Mouse (Mus musculus) hindbrain, embryonic 15.5 days (tissue): Measurements from ENCODE around the gene Spns2. TPM values are rescaled to one million over a fixed set of nuclear protein-coding genes. Genes with fewer than 3 reads are reported as not detected.

ENCODE experiments used
- ATAC-seq: fragments of 200-750 bp; cut with Nextera tagmentation; 2 replicates; pipeline ENCODE4 v1.8.0; 2017; ENCODE audit warnings: low read depth, moderate number of reproducible peaks, moderate TSS enrichment; ENCODE audit not compliant: low FRiP score
- H3K27ac ChIP-seq: fragments of 300-500 bp; sonication (generic); replicated peaks from 2 replicates; pipeline ENCODE4 v1.5.1; 2015; ENCODE audit warnings: mild to moderate bottlenecking, inconsistent platforms
- H3K27me3 ChIP-seq: fragments of 300-500 bp; sonication (generic); 2 replicates; pipeline ENCODE4 v1.6.1; 2015; ENCODE audit warnings: control low read depth, inconsistent platforms
- H3K36me3 ChIP-seq: fragments of 300-500 bp; sonication (generic); 2 replicates; pipeline ENCODE4 v1.6.1; 2015; ENCODE audit warnings: control low read depth, inconsistent platforms
- H3K4me1 ChIP-seq: fragments of 300-500 bp; sonication (generic); replicated peaks from 2 replicates; pipeline ENCODE4 v1.6.1; 2015; ENCODE audit warnings: control low read depth, inconsistent platforms
- H3K4me2 ChIP-seq: fragments of 300-500 bp; sonication (generic); 2 replicates; pipeline ENCODE4 v1.6.1; 2015; ENCODE audit warnings: moderate library complexity, mild to moderate bottlenecking, inconsistent platforms
- H3K4me3 ChIP-seq: fragments of 300-500 bp; sonication (generic); 2 replicates; pipeline ENCODE4 v1.5.1; 2015; ENCODE audit warnings: mild to moderate bottlenecking, inconsistent platforms
- H3K9ac ChIP-seq: fragments of 300-500 bp; sonication (generic); 2 replicates; pipeline ENCODE4 v1.6.1; 2015; ENCODE audit warnings: inconsistent platforms
- H3K9me3 ChIP-seq: fragments of 300-500 bp; sonication (generic); 2 replicates; pipeline ENCODE4 v1.6.1; 2016; ENCODE audit warnings: control low read depth, inconsistent platforms
- WGBS: fragments of 180-500 bp; shearing (Covaris S2); methylation state at CpG from one replicate; pipeline ENCODE4 v1.1.7; 2015; 5-methylcytosine and 5-hydroxymethylcytosine counted together
- polyA plus RNA-seq: library from polyadenylated mRNA; unstranded; fragments of >200 nt; fragmentation: Nextera tagmentation; extraction: Ambion mirVana; gene quantifications from 2 replicates; pipeline ENCODE4 v1.2.1, GENCODE M21; 2015

Gene Spns2
- polyA plus RNA-seq, 1 experiment from 2014 or later, result 11.4 TPM

- no peaks in the 10 kb centered on the region for H3K36me3 ChIP-seq
- H3K9ac ChIP-seq, result no peak overlapping the region; the same call in 1 of the 2 replicates
- WGBS, result 34% methylated on average over 9 of the region's 9 CpGs
Observed at GRCm38 (mm10) chr11:72411945-72412344, 77.8 kb downstream of the Spns2 start.

DNA sequence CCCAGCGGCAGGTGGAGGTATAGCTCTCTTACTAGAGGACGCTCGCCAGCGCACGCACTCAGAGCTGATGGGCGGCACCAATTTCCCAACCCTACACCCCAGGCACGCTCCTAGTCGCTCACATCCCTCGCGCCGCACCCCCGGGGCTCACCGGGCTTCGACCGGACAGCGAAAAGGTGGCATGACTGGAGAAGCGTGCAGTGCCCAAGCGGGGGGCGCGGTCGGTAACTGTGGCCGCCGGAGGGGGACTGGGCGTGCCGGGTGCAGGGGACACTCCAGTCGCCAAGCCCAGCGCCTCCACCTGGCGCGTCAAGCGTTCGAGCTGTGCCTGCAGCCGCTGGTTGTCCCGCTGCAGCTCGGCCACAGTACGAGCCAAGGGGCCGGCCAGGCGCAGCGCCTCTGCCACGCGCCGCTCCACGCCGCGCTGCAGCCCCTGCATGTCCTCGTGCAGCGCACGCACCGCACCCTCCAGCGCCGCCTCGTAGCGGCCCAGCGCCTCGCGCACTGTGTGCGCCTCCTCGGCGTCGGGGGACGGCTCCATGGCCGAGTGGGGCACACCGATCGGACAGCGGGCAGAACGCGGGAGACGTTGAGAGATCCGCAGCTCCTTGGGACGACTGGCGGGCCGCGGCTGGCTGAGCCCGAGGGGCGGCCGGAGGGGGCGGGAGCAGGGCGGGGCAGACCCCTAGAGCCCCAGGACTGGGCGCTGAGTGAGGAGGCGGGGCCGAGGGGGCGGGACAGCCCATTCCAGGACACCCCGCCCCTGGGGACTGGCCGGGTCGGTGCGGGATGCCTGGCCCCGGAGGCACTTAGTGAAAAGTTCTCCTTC is 78.4 kb downstream of the Spns2 start, which contains the start of gene Smtnl2:
TSS of gene Smtnl2 (minus strand) at position 621 of the 829 bp plus-strand sequence.
- peak; percentile 87 for ATAC-seq

More at GRCm38 (mm10) chr11:72411945-72412344, 77.8 kb downstream of the Spns2 start:
- H3K4me2 ChIP-seq, result peak overlapping the region; percentile 94
- H3K27me3 ChIP-seq, result peaks cover 16% of the 10 kb centered on the region; the same call in 1 of the 2 replicates
- ATAC-seq, result no peak
- H3K9me3 ChIP-seq, result no peaks in the 10 kb centered on the region
- H3K4me1 ChIP-seq, result peaks cover 16% of the 10 kb centered on the region
- peak overlapping the region; percentile 49 for H3K4me3 ChIP-seq
- H3K27ac ChIP-seq, result no peak overlapping the region

GRCm38 (mm10) chr11:72410521-72411092 is 79.1 kb downstream of the Spns2 start:
- Histone ChIP-seq H3K9ac (peak overlapping the region; percentile 57; the same call in 1 of the 2 replicates), H3K27me3 (peaks cover 16% of the 10 kb centered on the region; the same call in 1 of the 2 replicates), H3K27ac (no peak overlapping the region), H3K9me3 (no peaks in the 10 kb centered on the region), H3K4me2 (peak overlapping the region; percentile 94), H3K36me3 (no peaks in the 10 kb centered on the region), H3K4me3 (peak overlapping the region; percentile 49), H3K4me1 (peaks cover 16% of the 10 kb centered on the region)
- ATAC-seq, result no peak; the same call in 1 of the 2 replicates
- 1% methylated on average over 25 of the region's 25 CpGs for WGBS

More for the DNA sequence above, 78.4 kb downstream of the Spns2 start, which contains the start of gene Smtnl2:
- H3K27ac ChIP-seq, result peak within 1 kb of the TSS; percentile 23; the same call in 1 of the 2 replicates
- under 1% methylated on average over 82 of the region's 86 CpGs for WGBS
- H3K9ac ChIP-seq, result peak within 1 kb of the TSS; percentile 57
- H3K4me3 ChIP-seq, result peak within 1 kb of the TSS; percentile 49
- peak within 1 kb of the TSS; percentile 94 for H3K4me2 ChIP-seq
- H3K4me1 ChIP-seq, result peaks cover 16% of the 10 kb centered on the region
- H3K27me3 ChIP-seq, result peaks cover 16% of the 10 kb centered on the region; the same call in 1 of the 2 replicates
- H3K36me3 ChIP-seq, result no peaks in the 10 kb centered on the region
- H3K9me3 ChIP-seq, result no peaks in the 10 kb centered on the region

DNA sequence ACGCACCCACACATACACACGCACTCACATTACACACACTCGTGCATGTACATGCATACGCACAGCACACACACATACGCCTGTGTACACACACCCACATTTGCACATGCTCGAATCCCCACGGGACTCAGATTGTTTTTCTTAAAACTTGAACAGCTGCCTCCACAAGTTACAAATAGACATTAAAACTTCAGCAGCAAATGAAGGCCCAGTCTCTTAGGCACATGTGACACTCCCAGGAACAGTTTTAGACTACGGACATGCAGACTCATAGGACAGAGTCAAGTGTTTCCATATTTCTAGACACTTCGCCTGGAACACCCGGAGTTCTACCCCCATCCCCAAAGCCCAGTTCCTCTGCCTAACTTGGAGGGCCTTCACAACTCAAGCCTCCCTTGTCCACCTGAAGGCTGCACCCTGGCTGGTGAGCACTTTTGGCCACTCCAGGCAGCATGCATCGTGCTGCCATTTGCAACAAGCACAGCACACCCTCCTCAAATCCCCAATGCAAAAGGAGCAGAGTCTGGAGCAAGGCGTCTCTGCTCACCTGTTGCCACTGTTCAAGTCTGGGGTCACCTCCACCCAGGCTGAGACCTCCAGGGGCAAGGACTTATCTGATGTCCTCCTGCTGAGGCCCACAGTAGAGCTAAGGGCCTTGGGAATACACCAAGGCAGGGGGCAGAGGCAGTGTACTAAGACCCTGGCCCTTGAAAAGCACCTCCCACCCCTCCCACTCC is 79.9 kb downstream of the Spns2 start:
- 80% methylated on average over 12 of the region's 12 CpGs for WGBS
- no peak for ATAC-seq
- no peak overlapping the region for H3K4me3 ChIP-seq
- H3K9me3 ChIP-seq, result no peaks in the 10 kb centered on the region
- no peak overlapping the region for H3K4me2 ChIP-seq
- no peak overlapping the region for H3K9ac ChIP-seq
- no peak overlapping the region for H3K27ac ChIP-seq
- peaks cover 16% of the 10 kb centered on the region; the same call in 1 of the 2 replicates for H3K27me3 ChIP-seq
- peaks cover 16% of the 10 kb centered on the region for H3K4me1 ChIP-seq
- no peaks in the 10 kb centered on the region for H3K36me3 ChIP-seq

DNA sequence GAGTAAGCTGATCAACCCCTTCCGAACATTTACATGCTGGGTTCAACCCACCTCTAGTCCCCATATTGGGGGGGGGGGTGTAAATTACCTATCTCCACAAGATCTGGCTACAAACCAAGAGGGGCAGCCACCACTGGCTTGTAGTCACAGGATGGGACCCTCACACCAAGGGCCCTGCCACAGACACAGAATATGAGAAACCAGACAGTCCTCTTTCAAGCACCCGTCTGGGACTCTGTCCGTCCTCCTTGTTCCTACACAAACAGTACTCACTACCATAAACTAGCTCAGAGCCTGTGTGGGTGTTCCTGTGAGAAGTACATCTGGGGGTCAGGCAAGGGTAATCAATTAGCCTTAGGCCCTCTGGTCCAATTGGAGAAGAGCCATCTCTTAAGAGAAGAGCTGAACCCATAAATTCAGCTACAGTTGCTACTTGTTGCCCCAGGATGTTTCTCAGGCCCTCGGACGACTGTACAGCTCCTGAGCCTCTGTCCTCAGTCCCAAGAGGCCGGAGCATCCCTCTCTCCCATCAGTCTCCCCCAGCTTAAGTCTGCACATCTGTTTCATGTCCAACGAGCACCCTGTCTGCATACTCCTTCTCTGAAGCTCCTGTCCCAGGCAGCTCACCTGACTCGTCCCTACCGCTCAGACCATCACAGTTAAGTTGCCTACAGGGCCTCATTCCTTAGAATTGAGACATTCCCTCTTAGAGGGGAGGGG is 81.1 kb downstream of the Spns2 start:
- H3K4me2 ChIP-seq, result no peak overlapping the region
- 59% methylated on average over 9 of the region's 9 CpGs for WGBS
- no peak overlapping the region for H3K9ac ChIP-seq
- H3K27me3 ChIP-seq, result peaks cover 12% of the 10 kb centered on the region; the same call in 1 of the 2 replicates
- peaks cover 16% of the 10 kb centered on the region for H3K4me1 ChIP-seq
- no peaks in the 10 kb centered on the region for H3K9me3 ChIP-seq
- no peaks in the 10 kb centered on the region for H3K36me3 ChIP-seq
- no peak overlapping the region for H3K27ac ChIP-seq
- H3K4me3 ChIP-seq, result no peak overlapping the region
- ATAC-seq, result no peak

GRCm38 (mm10) chr11:72407574-72407973 is 82.1 kb downstream of the Spns2 start:
- 22% methylated on average over 7 of the region's 7 CpGs for WGBS
- no peak overlapping the region for H3K9ac ChIP-seq
- no peak overlapping the region for H3K4me3 ChIP-seq
- no peaks in the 10 kb centered on the region for H3K9me3 ChIP-seq
- H3K36me3 ChIP-seq, result no peaks in the 10 kb centered on the region
- H3K27me3 ChIP-seq, result peaks cover 3% of the 10 kb centered on the region; the same call in 1 of the 2 replicates
- no peak overlapping the region for H3K27ac ChIP-seq
- peaks cover 16% of the 10 kb centered on the region for H3K4me1 ChIP-seq
- no peak for ATAC-seq
- no peak overlapping the region for H3K4me2 ChIP-seq

GRCm38 (mm10) chr11:72407081-72407480 is 82.6 kb downstream of the Spns2 start:
- ATAC-seq, result no peak
- Histone ChIP-seq H3K9me3 (no peaks in the 10 kb centered on the region), H3K4me1 (peaks cover 16% of the 10 kb centered on the region), H3K4me3 (no peak overlapping the region), H3K4me2 (no peak overlapping the region), H3K9ac (no peak overlapping the region), H3K27me3 (no peaks in the 10 kb centered on the region), H3K27ac (no peak overlapping the region), H3K36me3 (no peaks in the 10 kb centered on the region)
- WGBS, result 17% methylated on average over 3 of the region's 3 CpGs

DNA sequence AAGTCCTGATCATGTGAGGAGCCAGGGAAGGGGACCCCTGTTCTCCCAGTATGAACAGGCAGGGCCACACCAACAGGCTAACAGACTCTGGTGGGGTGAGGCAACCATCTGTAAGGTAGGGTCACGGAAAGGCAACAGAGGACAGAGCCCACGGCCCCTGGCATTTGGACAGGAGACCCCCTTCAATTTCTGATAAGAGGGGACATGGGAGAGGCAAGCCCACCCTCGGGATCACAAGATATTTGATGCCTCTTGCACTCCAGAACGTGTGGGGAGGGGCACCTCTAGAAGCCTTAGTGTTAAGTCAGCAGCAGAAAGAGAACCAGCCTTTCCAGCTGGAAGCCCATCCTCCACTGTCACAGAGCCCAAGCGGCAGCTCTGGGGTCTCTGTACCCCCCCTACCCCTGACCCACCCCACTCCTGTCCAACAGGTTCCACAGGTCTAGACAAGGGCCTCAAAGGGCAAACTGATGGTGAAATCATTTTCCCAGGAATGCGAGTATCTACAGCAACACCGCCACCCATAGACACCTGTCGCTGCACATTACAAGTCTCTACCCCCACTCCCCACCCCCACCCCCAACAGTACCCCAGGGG is 83.5 kb downstream of the Spns2 start:
- ATAC-seq, result no peak
- no peak overlapping the region for H3K4me2 ChIP-seq
- 62% methylated on average over 8 of the region's 8 CpGs for WGBS
- peaks cover 8% of the 10 kb centered on the region; the same call in 1 of the 2 replicates for H3K4me1 ChIP-seq
- no peaks in the 10 kb centered on the region for H3K9me3 ChIP-seq
- no peak overlapping the region for H3K9ac ChIP-seq
- H3K27me3 ChIP-seq, result no peaks in the 10 kb centered on the region
- no peak overlapping the region for H3K27ac ChIP-seq
- H3K4me3 ChIP-seq, result no peak overlapping the region
- H3K36me3 ChIP-seq, result no peaks in the 10 kb centered on the region

GRCm38 (mm10) chr11:72405532-72405931 is 84.2 kb downstream of the Spns2 start:
- Histone ChIP-seq H3K9me3 (no peaks in the 10 kb centered on the region), H3K27me3 (no peaks in the 10 kb centered on the region), H3K36me3 (no peaks in the 10 kb centered on the region), H3K9ac (no peak overlapping the region), H3K27ac (no peak overlapping the region), H3K4me1 (peaks cover 2% of the 10 kb centered on the region; the same call in 1 of the 2 replicates), H3K4me3 (no peak overlapping the region), H3K4me2 (no peak overlapping the region)
- ATAC-seq, result no peak
- WGBS, result 67% methylated on average over 4 of the region's 4 CpGs

DNA sequence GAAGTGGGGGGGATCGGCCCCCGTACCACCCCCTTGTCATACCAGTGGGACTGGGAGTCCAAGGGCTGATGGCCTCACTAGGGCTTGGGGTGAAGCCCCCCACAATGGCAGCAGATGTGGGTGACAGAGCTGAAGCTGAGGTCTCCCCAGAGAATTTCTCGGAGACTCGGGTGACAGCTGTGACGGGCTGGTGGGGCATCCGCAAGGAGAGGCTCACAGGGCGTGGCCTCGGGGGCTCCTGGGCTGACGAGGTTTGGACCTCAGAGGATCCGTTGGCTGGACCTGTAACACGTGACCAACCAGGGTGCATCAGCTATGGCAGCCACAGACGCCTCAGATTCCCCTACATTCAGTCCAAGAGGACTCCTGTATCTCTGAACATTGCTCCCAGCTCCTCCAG is 86.7 kb downstream of the Spns2 start:
- H3K4me2 ChIP-seq, result no peak overlapping the region
- ATAC-seq, result no peak
- no peaks in the 10 kb centered on the region for H3K9me3 ChIP-seq
- H3K36me3 ChIP-seq, result no peaks in the 10 kb centered on the region
- no peak overlapping the region for H3K4me3 ChIP-seq
- H3K27me3 ChIP-seq, result no peaks in the 10 kb centered on the region
- 90% methylated on average over 12 of the region's 12 CpGs for WGBS
- no peak overlapping the region for H3K27ac ChIP-seq
- no peak overlapping the region for H3K9ac ChIP-seq
- H3K4me1 ChIP-seq, result no peaks in the 10 kb centered on the region

GRCm38 (mm10) chr11:72402017-72402416 is 87.7 kb downstream of the Spns2 start:
- Histone ChIP-seq H3K9me3 (no peaks in the 10 kb centered on the region), H3K4me3 (no peak overlapping the region), H3K4me1 (no peaks in the 10 kb centered on the region), H3K36me3 (no peaks in the 10 kb centered on the region), H3K9ac (no peak overlapping the region), H3K27ac (no peak overlapping the region), H3K4me2 (no peak overlapping the region), H3K27me3 (no peaks in the 10 kb centered on the region)
- WGBS, result 81% methylated on average over 5 of the region's 5 CpGs
- no peak for ATAC-seq
